18 mouse cellular contexts compared by ENCODE assay signal in genomic region chr17:33973572-33973971, GRCm38 (mm10). TPM values are rescaled to one million over a fixed set of nuclear protein-coding genes. Genes with fewer than 3 reads are reported as not detected.
DNase-seq lines count a peak whose midpoint lies in the region; ATAC-seq and TF ChIP-seq lines count a peak whose summit lies in the region.
"Had no signal": no experiment of that assay in that cellular context is flagged by ENCODE, and none has a peak within 500 bp of the region (broad histone marks: within the 10 kb centered on the region; RNA-seq: fewer than 3 reads in every experiment).

No protein-coding gene starts in this region.

- no peak overlapping the region for H3K9ac ChIP-seq in heart, embryonic 12.5 days
- H3K9ac ChIP-seq in heart, embryonic 11.5 days (ENCODE audit: low read depth, low read length) = no peak overlapping the region
- H3K9ac ChIP-seq in liver, embryonic 14.5 days (replicated peaks) = no peak overlapping the region
- H3K9ac ChIP-seq: forebrain, postnatal 0 days; intestine, embryonic 15.5 days had no signal

- 0 out of 2 replicates have a peak, but pooled peaks have one; percentile 35 for TF ChIP-seq EP300 in liver, embryonic 14.5 days (IDR thresholded peaks at IDR 0.05; ENCODE audit: low read depth)

- peak; percentile 52; the same call in 1 of the 2 replicates for ATAC-seq in heart, embryonic 12.5 days (ENCODE audit: insufficient number of reproducible peaks, low FRiP score)
- no peak for ATAC-seq in heart, embryonic 11.5 days (replicated peaks; ENCODE audit: insufficient number of reproducible peaks, low FRiP score, low TSS enrichment)
- peak; percentile 70 for ATAC-seq in erythroblast, adult 5-6 weeks (replicated peaks; ENCODE audit: low FRiP score, poor library complexity, severe bottlenecking)
- no peak for ATAC-seq in liver, embryonic 14.5 days (ENCODE audit: insufficient read depth)
- ATAC-seq: forebrain, embryonic 14.5 days; forebrain, postnatal 0 days; hindbrain, embryonic 16.5 days; intestine, embryonic 15.5 days had no signal

- peaks cover 10% of the 10 kb centered on the region for H3K4me1 ChIP-seq in heart, embryonic 12.5 days (replicated peaks)
- peaks cover 5% of the 10 kb centered on the region for H3K4me1 ChIP-seq in heart, embryonic 11.5 days (ENCODE audit: control insufficient read depth, insufficient read depth, low read length)
- H3K4me1 ChIP-seq in liver, embryonic 14.5 days (replicated peaks; ENCODE audit: control insufficient read depth in 2 of 2, insufficient read depth in 2 of 2, low read length in 1 of 2) = no peaks in the 10 kb centered on the region; a peak in 2 of 4 replicates
- H3K4me1 ChIP-seq in hindbrain, embryonic 10.5 days (replicated peaks) = peaks cover 10% of the 10 kb centered on the region
- H3K4me1 ChIP-seq: intestine, embryonic 15.5 days had no signal

- H3K27me3 ChIP-seq in heart, embryonic 12.5 days (replicated peaks) = peaks cover 35% of the 10 kb centered on the region
- peaks cover 22% of the 10 kb centered on the region for H3K27me3 ChIP-seq in heart, embryonic 11.5 days (ENCODE audit: control insufficient read depth, insufficient read depth, low read length)
- peaks cover 10% of the 10 kb centered on the region; the same call in 1 of the 2 replicates for H3K27me3 ChIP-seq in liver, embryonic 14.5 days (ENCODE audit: control insufficient read depth, insufficient read depth, low read length)
- peaks cover 35% of the 10 kb centered on the region for H3K27me3 ChIP-seq in hindbrain, embryonic 10.5 days (ENCODE audit: insufficient read depth, poor library complexity, severe bottlenecking)

- peaks cover 3% of the 10 kb centered on the region; the same call in 1 of the 2 replicates for H3K9me3 ChIP-seq in heart, embryonic 12.5 days (replicated peaks)
- no peaks in the 10 kb centered on the region for H3K9me3 ChIP-seq in heart, embryonic 11.5 days (replicated peaks; ENCODE audit: control insufficient read depth, low read length)
- H3K9me3 ChIP-seq in liver, embryonic 14.5 days (ENCODE audit: control insufficient read depth, low read length) = no peaks in the 10 kb centered on the region
- H3K9me3 ChIP-seq in hindbrain, embryonic 10.5 days = 0 out of 2 replicates have a peak, but pooled peaks cover 4% of the 10 kb centered on the region
- H3K9me3 ChIP-seq: hindbrain, embryonic 13.5 days; intestine, embryonic 15.5 days had no signal

- no peak overlapping the region for H3K4me2 ChIP-seq in heart, embryonic 12.5 days
- no peak overlapping the region for H3K4me2 ChIP-seq in heart, embryonic 11.5 days
- H3K4me2 ChIP-seq in liver, embryonic 14.5 days (ENCODE audit: low read depth) = no peak overlapping the region
- H3K4me2 ChIP-seq: hindbrain, embryonic 13.5 days; intestine, embryonic 15.5 days had no signal

- H3K27ac ChIP-seq in heart, embryonic 12.5 days (ENCODE audit: poor library complexity, severe bottlenecking) = no peak overlapping the region
- no peak overlapping the region for H3K27ac ChIP-seq in heart, embryonic 11.5 days (ENCODE audit: low read depth, low read length)
- no peak overlapping the region for H3K27ac ChIP-seq in liver, embryonic 14.5 days
- H3K27ac ChIP-seq in hindbrain, embryonic 10.5 days = no peak overlapping the region
- H3K27ac ChIP-seq: hindbrain, embryonic 13.5 days; intestine, embryonic 15.5 days had no signal

- H3K4me3 ChIP-seq in heart, embryonic 12.5 days = no peak overlapping the region
- no peak overlapping the region for H3K4me3 ChIP-seq in heart, embryonic 11.5 days (ENCODE audit: low read depth, low read length)
- no peak overlapping the region for H3K4me3 ChIP-seq in liver, embryonic 14.5 days (ENCODE audit: insufficient read depth in 1 of 2, low read depth in 2 of 2, low read length in 2 of 2)
- H3K4me3 ChIP-seq in hindbrain, embryonic 10.5 days = no peak overlapping the region
- H3K4me3 ChIP-seq: hindbrain, embryonic 13.5 days; intestine, embryonic 15.5 days had no signal

- no peaks in the 10 kb centered on the region for H3K36me3 ChIP-seq in heart, embryonic 12.5 days
- H3K36me3 ChIP-seq in heart, embryonic 11.5 days (ENCODE audit: control insufficient read depth, insufficient read depth, low read length) = no peaks in the 10 kb centered on the region
- no peaks in the 10 kb centered on the region for H3K36me3 ChIP-seq in liver, embryonic 14.5 days (replicated peaks; ENCODE audit: control insufficient read depth, insufficient read depth, low read depth)
- H3K36me3 ChIP-seq in hindbrain, embryonic 10.5 days = no peaks in the 10 kb centered on the region
- H3K36me3 ChIP-seq: hindbrain, embryonic 13.5 days; intestine, embryonic 15.5 days had no signal

- TF ChIP-seq CTCF in liver, embryonic 14.5 days (IDR thresholded peaks at IDR 0.05; ENCODE audit: low read depth) = no peak

- no peak for DNase-seq in liver, embryonic 14.5 days (ENCODE audit: low read depth in 3 of 3, low spot score in 3 of 3)
- DNase-seq in hindbrain, embryonic 10.5 days (ENCODE audit: low spot score) = no peak
- no peak for DNase-seq in c-Kit-positive CD71-positive TER-119-positive erythroid progenitor cells, embryonic 14.5 days (ENCODE audit: low spot score)
- DNase-seq: adrenal gland, adult 8-10 months; adrenal gland, postnatal 25 days; cerebellum, adult 18-20 months; cerebellum, adult 9-10 months; cerebellum, postnatal 14 days; forebrain, postnatal 0 days; gastrocnemius, postnatal 25 days; heart, adult 18-20 months had no signal

- WGBS in heart, embryonic 12.5 days = 56% methylated on average over 3 of the region's 3 CpGs
- WGBS in heart, embryonic 11.5 days (ENCODE audit: insufficient replicate concordance) = 54% methylated on average over 3 of the region's 3 CpGs
- WGBS in liver, embryonic 14.5 days (ENCODE audit: insufficient replicate concordance) = 44% methylated on average over 3 of the region's 3 CpGs
- WGBS in hindbrain, embryonic 10.5 days = 71% methylated on average over 3 of the region's 3 CpGs

RNA-seq across cellular contexts. Expression of gene Rps18, which starts 17.8 kb away (rescaled TPM):
- polyA plus RNA-seq in heart, embryonic 12.5 days (2016; fragmentation: Nextera tagmentation; extraction: Ambion mirVana) = 850 and 856 TPM in 2 replicates
- 1,135 and 1,150 TPM in 2 replicates for polyA plus RNA-seq in heart, embryonic 11.5 days (2014; fragmentation: Nextera tagmentation; extraction: Ambion mirVana)
- total RNA-seq in erythroblast, adult 5-6 weeks (2015; ENCODE audit: low replicate concordance) = 758 and 917 TPM in 2 replicates
- 207 and 301 TPM in 2 replicates for total RNA-seq in erythroblast, adult 5-6 weeks (2017; ENCODE audit: low replicate concordance)
- polyA plus RNA-seq in liver, embryonic 14.5 days (2012; rRNA removed) = 829 and 1,098 TPM in 2 replicates
- polyA plus RNA-seq in liver, embryonic 14.5 days (2014; fragmentation: Nextera tagmentation; extraction: Ambion mirVana) = 1,411 and 1,430 TPM in 2 replicates
- polyA plus RNA-seq in hindbrain, embryonic 10.5 days (2016; fragmentation: Nextera tagmentation; extraction: Ambion mirVana) = 1,286 and 1,579 TPM in 2 replicates

RNA-seq across cellular contexts. Expression of gene Vps52, which starts 18.0 kb away (rescaled TPM):
- polyA plus RNA-seq in heart, embryonic 12.5 days (2016; fragmentation: Nextera tagmentation; extraction: Ambion mirVana) = 43.0 and 43.9 TPM in 2 replicates
- 28.1 and 29.5 TPM in 2 replicates for polyA plus RNA-seq in heart, embryonic 11.5 days (2014; fragmentation: Nextera tagmentation; extraction: Ambion mirVana)
- 8.2 and 11.3 TPM in 2 replicates for total RNA-seq in erythroblast, adult 5-6 weeks (2015; ENCODE audit: low replicate concordance)
- 13.0 and 17.0 TPM in 2 replicates for total RNA-seq in erythroblast, adult 5-6 weeks (2017; ENCODE audit: low replicate concordance)
- polyA plus RNA-seq in liver, embryonic 14.5 days (2012; rRNA removed) = 17.4 and 18.7 TPM in 2 replicates
- polyA plus RNA-seq in liver, embryonic 14.5 days (2014; fragmentation: Nextera tagmentation; extraction: Ambion mirVana) = 15.2 and 18.4 TPM in 2 replicates
- 55.0 and 63.9 TPM in 2 replicates for polyA plus RNA-seq in hindbrain, embryonic 10.5 days (2016; fragmentation: Nextera tagmentation; extraction: Ambion mirVana)

RNA-seq across cellular contexts. Expression of gene B3galt4, which starts 22.3 kb away (rescaled TPM):
- polyA plus RNA-seq in heart, embryonic 12.5 days (2016; fragmentation: Nextera tagmentation; extraction: Ambion mirVana) = 7.2 and 7.4 TPM in 2 replicates
- 2.8 and 5.9 TPM in 2 replicates for polyA plus RNA-seq in heart, embryonic 11.5 days (2014; fragmentation: Nextera tagmentation; extraction: Ambion mirVana)
- total RNA-seq in erythroblast, adult 5-6 weeks (2015; ENCODE audit: low replicate concordance) = not detected in 2 replicates
- total RNA-seq in erythroblast, adult 5-6 weeks (2017; ENCODE audit: low replicate concordance) = 0.70 and 0.94 TPM in 2 replicates
- 1.1 and 1.3 TPM in 2 replicates for polyA plus RNA-seq in liver, embryonic 14.5 days (2012; rRNA removed)
- 1.1 and 1.8 TPM in 2 replicates for polyA plus RNA-seq in liver, embryonic 14.5 days (2014; fragmentation: Nextera tagmentation; extraction: Ambion mirVana)
- polyA plus RNA-seq in hindbrain, embryonic 10.5 days (2016; fragmentation: Nextera tagmentation; extraction: Ambion mirVana) = 4.3 and 6.5 TPM in 2 replicates

RNA-seq across cellular contexts. Expression of gene H2-K1, which starts 26.6 kb away (rescaled TPM):
- polyA plus RNA-seq in heart, embryonic 12.5 days (2016; fragmentation: Nextera tagmentation; extraction: Ambion mirVana) = 16.1 and 18.3 TPM in 2 replicates
- polyA plus RNA-seq in heart, embryonic 11.5 days (2014; fragmentation: Nextera tagmentation; extraction: Ambion mirVana) = 13.8 and 13.9 TPM in 2 replicates
- total RNA-seq in erythroblast, adult 5-6 weeks (2015; ENCODE audit: low replicate concordance) = 177 and 273 TPM in 2 replicates
- 97.6 and 121 TPM in 2 replicates for total RNA-seq in erythroblast, adult 5-6 weeks (2017; ENCODE audit: low replicate concordance)
- polyA plus RNA-seq in liver, embryonic 14.5 days (2012; rRNA removed) = 124 and 137 TPM in 2 replicates
- polyA plus RNA-seq in liver, embryonic 14.5 days (2014; fragmentation: Nextera tagmentation; extraction: Ambion mirVana) = 107 and 108 TPM in 2 replicates
- polyA plus RNA-seq in hindbrain, embryonic 10.5 days (2016; fragmentation: Nextera tagmentation; extraction: Ambion mirVana) = 27.1 and 30.9 TPM in 2 replicates

RNA-seq across cellular contexts. Expression of gene Wdr46, which starts 33.1 kb away (rescaled TPM):
- polyA plus RNA-seq in heart, embryonic 12.5 days (2016; fragmentation: Nextera tagmentation; extraction: Ambion mirVana) = 25.3 and 26.5 TPM in 2 replicates
- polyA plus RNA-seq in heart, embryonic 11.5 days (2014; fragmentation: Nextera tagmentation; extraction: Ambion mirVana) = 18.3 and 19.7 TPM in 2 replicates
- total RNA-seq in erythroblast, adult 5-6 weeks (2015; ENCODE audit: low replicate concordance) = 4.0 and 15.9 TPM in 2 replicates
- total RNA-seq in erythroblast, adult 5-6 weeks (2017; ENCODE audit: low replicate concordance) = 7.5 and 8.5 TPM in 2 replicates
- 17.3 and 18.9 TPM in 2 replicates for polyA plus RNA-seq in liver, embryonic 14.5 days (2012; rRNA removed)
- polyA plus RNA-seq in liver, embryonic 14.5 days (2014; fragmentation: Nextera tagmentation; extraction: Ambion mirVana) = 8.0 and 11.6 TPM in 2 replicates
- polyA plus RNA-seq in hindbrain, embryonic 10.5 days (2016; fragmentation: Nextera tagmentation; extraction: Ambion mirVana) = 47.0 and 51.8 TPM in 2 replicates

Comparison
In these comparisons a context has a peak if more than half of its experiments do, and no peak if none do; other contexts are left out.
1. ATAC-seq: peak in heart, embryonic 12.5 days (single experiment) and erythroblast, adult 5-6 weeks (single experiment); none in heart, embryonic 11.5 days (single experiment) and liver, embryonic 14.5 days (single experiment).